Mouse (Mus musculus) E14TG2a.4 (cell line): Measurements from ENCODE around the gene Sprr2j-ps.

Source experiments
- CTCF ChIP-seq: conservative IDR thresholded peaks from 2 replicates; pipeline ENCODE4 v1.5.1; 2014; ENCODE audit warnings: low read length
- NANOG ChIP-seq: IDR thresholded peaks from 2 replicates; pipeline ENCODE4 v1.6.1; 2014; ENCODE audit warnings: borderline replicate concordance, low read length, mixed read lengths
- POU5F1 ChIP-seq: IDR thresholded peaks from 2 replicates; pipeline ENCODE4 v1.6.1; 2014; ENCODE audit warnings: low read length, borderline replicate concordance

DNA sequence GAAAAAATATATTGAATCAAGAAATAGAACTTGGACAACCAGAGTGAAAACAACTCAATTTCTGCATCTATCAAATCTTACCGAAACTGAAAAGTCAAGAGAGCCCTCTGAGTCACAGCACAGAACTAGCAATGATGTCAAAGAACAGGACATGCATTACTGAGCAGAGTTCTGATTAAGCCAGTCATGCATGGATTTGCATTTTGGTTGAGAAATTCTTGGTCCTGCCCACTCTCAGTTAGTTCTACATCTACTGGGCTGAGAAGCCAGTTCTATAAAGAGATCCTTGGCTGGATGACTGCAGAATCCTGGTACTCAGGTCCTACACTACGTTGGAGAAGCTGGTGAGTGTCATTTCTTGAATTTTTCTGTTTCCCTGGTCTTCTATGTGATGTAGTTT is 44.3 kb upstream of the Sprr2j-ps start:
- TF ChIP-seq CTCF (no peak), POU5F1 (no peak), NANOG (no peak)
